Comparison of ENCODE assay signal across 18 mouse cellular contexts in genomic region chr5:113298040-113298439, GRCm38 (mm10). TPM values are rescaled to one million over a fixed set of nuclear protein-coding genes. Genes with fewer than 3 reads are reported as not detected.
DNase-seq lines count a peak whose midpoint lies in the region; ATAC-seq and TF ChIP-seq lines count a peak whose summit lies in the region.
"Had no signal": no experiment of that assay in that cellular context is flagged by ENCODE, and none has a peak within 500 bp of the region (broad histone marks: within the 10 kb centered on the region; RNA-seq: fewer than 3 reads in every experiment).

No protein-coding gene starts in this region.

- H3K27ac ChIP-seq in hindbrain, embryonic 15.5 days (replicated peaks), result no peak overlapping the region
- H3K27ac ChIP-seq in hindbrain, embryonic 10.5 days, result no peak overlapping the region
- no peak overlapping the region for H3K27ac ChIP-seq in midbrain, embryonic 13.5 days
- no peak overlapping the region for H3K27ac ChIP-seq in midbrain, embryonic 10.5 days (replicated peaks)
- H3K27ac ChIP-seq in intestine, postnatal 0 days (ENCODE audit: low read depth, low read length), result no peak overlapping the region
- H3K27ac ChIP-seq: embryonic facial prominence, embryonic 13.5 days; liver, embryonic 13.5 days; midbrain, embryonic 12.5 days had no signal

- DNase-seq in hindbrain, embryonic 10.5 days (ENCODE audit: low spot score), result no peak
- no peak for DNase-seq in midbrain, embryonic 10.5 days (ENCODE audit: low spot score)
- DNase-seq in telencephalon, adult 2 months (ENCODE audit: low read depth, low spot score), result peak; percentile 71
- DNase-seq in adrenal gland, postnatal 4 days (ENCODE audit: low spot score in 2 of 2), result no peak
- DNase-seq: adrenal gland, postnatal 14 days; gastrocnemius, postnatal 25 days; kidney, adult 2 months; liver, embryonic 13.5 days had no signal

- no peak for ATAC-seq in hindbrain, embryonic 15.5 days (ENCODE audit: low FRiP score, low read depth)
- ATAC-seq in midbrain, embryonic 13.5 days, result no peak
- ATAC-seq in intestine, postnatal 0 days, result no peak
- ATAC-seq: forebrain, embryonic 14.5 days had no signal

- H3K4me2 ChIP-seq in hindbrain, embryonic 15.5 days, result 0 out of 2 replicates have a peak overlapping the region, but pooled peaks have one; percentile 6
- peak overlapping the region; percentile 11; the same call in 1 of the 2 replicates for H3K4me2 ChIP-seq in midbrain, embryonic 13.5 days (replicated peaks)
- peak overlapping the region; percentile 45 for H3K4me2 ChIP-seq in intestine, postnatal 0 days (replicated peaks; ENCODE audit: low read depth)
- H3K4me2 ChIP-seq: embryonic facial prominence, embryonic 13.5 days; liver, embryonic 13.5 days; midbrain, embryonic 12.5 days had no signal

- H3K4me1 ChIP-seq in hindbrain, embryonic 15.5 days (replicated peaks), result peaks cover 14% of the 10 kb centered on the region
- peaks cover 20% of the 10 kb centered on the region for H3K4me1 ChIP-seq in hindbrain, embryonic 10.5 days (replicated peaks)
- peaks cover 34% of the 10 kb centered on the region for H3K4me1 ChIP-seq in midbrain, embryonic 13.5 days (replicated peaks)
- H3K4me1 ChIP-seq in midbrain, embryonic 10.5 days, result peaks cover 23% of the 10 kb centered on the region
- H3K4me1 ChIP-seq in intestine, postnatal 0 days (replicated peaks; ENCODE audit: control insufficient read depth, insufficient read depth, low read length), result no peaks in the 10 kb centered on the region

- H3K4me3 ChIP-seq in hindbrain, embryonic 15.5 days, result no peak overlapping the region
- no peak overlapping the region for H3K4me3 ChIP-seq in hindbrain, embryonic 10.5 days
- H3K4me3 ChIP-seq in midbrain, embryonic 13.5 days (replicated peaks), result no peak overlapping the region
- no peak overlapping the region for H3K4me3 ChIP-seq in midbrain, embryonic 10.5 days
- H3K4me3 ChIP-seq in intestine, postnatal 0 days (ENCODE audit: low read depth, low read length), result no peak overlapping the region
- H3K4me3 ChIP-seq: embryonic facial prominence, embryonic 13.5 days; liver, embryonic 13.5 days; midbrain, embryonic 12.5 days had no signal

- no peaks in the 10 kb centered on the region for H3K9me3 ChIP-seq in hindbrain, embryonic 15.5 days
- H3K9me3 ChIP-seq in hindbrain, embryonic 10.5 days, result no peaks in the 10 kb centered on the region
- no peaks in the 10 kb centered on the region for H3K9me3 ChIP-seq in midbrain, embryonic 13.5 days
- H3K9me3 ChIP-seq in midbrain, embryonic 10.5 days (replicated peaks), result no peaks in the 10 kb centered on the region
- no peaks in the 10 kb centered on the region for H3K9me3 ChIP-seq in intestine, postnatal 0 days (ENCODE audit: control insufficient read depth)
- H3K9me3 ChIP-seq: embryonic facial prominence, embryonic 13.5 days; liver, embryonic 13.5 days; midbrain, embryonic 12.5 days had no signal

- TF ChIP-seq CTCF in intestine, postnatal 0 days (IDR thresholded peaks at IDR 0.05; ENCODE audit: low read depth), result no peak

- no peaks in the 10 kb centered on the region for H3K36me3 ChIP-seq in hindbrain, embryonic 15.5 days
- no peaks in the 10 kb centered on the region for H3K36me3 ChIP-seq in hindbrain, embryonic 10.5 days
- no peaks in the 10 kb centered on the region for H3K36me3 ChIP-seq in midbrain, embryonic 13.5 days
- no peaks in the 10 kb centered on the region for H3K36me3 ChIP-seq in midbrain, embryonic 10.5 days
- no peaks in the 10 kb centered on the region for H3K36me3 ChIP-seq in intestine, postnatal 0 days (ENCODE audit: control insufficient read depth, insufficient read depth)
- H3K36me3 ChIP-seq: embryonic facial prominence, embryonic 13.5 days; liver, embryonic 13.5 days had no signal

- no peak overlapping the region for H3K9ac ChIP-seq in hindbrain, embryonic 15.5 days
- H3K9ac ChIP-seq in midbrain, embryonic 13.5 days (replicated peaks), result no peak overlapping the region
- H3K9ac ChIP-seq in intestine, postnatal 0 days (ENCODE audit: low read depth, low read length), result no peak overlapping the region
- H3K9ac ChIP-seq: embryonic facial prominence, embryonic 13.5 days; liver, embryonic 13.5 days; midbrain, embryonic 12.5 days had no signal

- 30% methylated on average over 12 of the region's 12 CpGs for WGBS in hindbrain, embryonic 15.5 days
- 33% methylated on average over 12 of the region's 12 CpGs for WGBS in hindbrain, embryonic 10.5 days
- 30% methylated on average over 12 of the region's 12 CpGs for WGBS in midbrain, embryonic 13.5 days
- WGBS in midbrain, embryonic 10.5 days, result 24% methylated on average over 12 of the region's 12 CpGs
- WGBS in intestine, postnatal 0 days, result 18% methylated on average over 12 of the region's 12 CpGs

- no peaks in the 10 kb centered on the region for H3K27me3 ChIP-seq in hindbrain, embryonic 15.5 days
- H3K27me3 ChIP-seq in hindbrain, embryonic 10.5 days (ENCODE audit: insufficient read depth, poor library complexity, severe bottlenecking), result peaks cover 46% of the 10 kb centered on the region
- peaks cover 12% of the 10 kb centered on the region for H3K27me3 ChIP-seq in midbrain, embryonic 13.5 days
- peaks cover 43% of the 10 kb centered on the region for H3K27me3 ChIP-seq in midbrain, embryonic 10.5 days (ENCODE audit: low read depth, poor library complexity, severe bottlenecking)
- H3K27me3 ChIP-seq in intestine, postnatal 0 days (replicated peaks; ENCODE audit: control insufficient read depth, insufficient read depth, low read length), result no peaks in the 10 kb centered on the region

RNA-seq across cellular contexts. Expression of gene Sgsm1, which starts 12.5 kb away (rescaled TPM):
- polyA plus RNA-seq in hindbrain, embryonic 15.5 days (2015; fragmentation: Nextera tagmentation; extraction: Ambion mirVana), result 20.6 and 21.1 TPM in 2 replicates
- polyA plus RNA-seq in hindbrain, embryonic 10.5 days (2016; fragmentation: Nextera tagmentation; extraction: Ambion mirVana), result 16.6 and 17.5 TPM in 2 replicates
- polyA plus RNA-seq in midbrain, embryonic 13.5 days (2015; fragmentation: Nextera tagmentation; extraction: Ambion mirVana), result 17.2 and 17.4 TPM in 2 replicates
- polyA plus RNA-seq in midbrain, embryonic 10.5 days (2016; fragmentation: Nextera tagmentation; extraction: Ambion mirVana), result 16.0 and 16.3 TPM in 2 replicates
- polyA plus RNA-seq in intestine, postnatal 0 days (2015; fragmentation: Nextera tagmentation; extraction: Ambion mirVana), result 4.0 TPM in 2 replicates
- total RNA-seq in adrenal gland, postnatal 4 days (2021), result 10 to 100 TPM; 23.0 to 24.3 TPM

RNA-seq across cellular contexts. Expression of gene Aym1, which starts 59.1 kb away (rescaled TPM):
- polyA plus RNA-seq in hindbrain, embryonic 15.5 days (2015; fragmentation: Nextera tagmentation; extraction: Ambion mirVana), result not detected in 2 replicates
- polyA plus RNA-seq in hindbrain, embryonic 10.5 days (2016; fragmentation: Nextera tagmentation; extraction: Ambion mirVana), result not detected in 2 replicates
- not detected in 2 replicates for polyA plus RNA-seq in midbrain, embryonic 13.5 days (2015; fragmentation: Nextera tagmentation; extraction: Ambion mirVana)
- polyA plus RNA-seq in midbrain, embryonic 10.5 days (2016; fragmentation: Nextera tagmentation; extraction: Ambion mirVana), result not detected in 2 replicates
- not detected in 2 replicates for polyA plus RNA-seq in intestine, postnatal 0 days (2015; fragmentation: Nextera tagmentation; extraction: Ambion mirVana)
- total RNA-seq in adrenal gland, postnatal 4 days (2021), result not detected
- total RNA-seq: adrenal gland, postnatal 14 days; gastrocnemius, postnatal 25 days; heart, postnatal 25 days; layer of hippocampus, postnatal 25 days had no signal
- polyA plus RNA-seq: embryonic facial prominence, embryonic 13.5 days; forebrain, embryonic 14.5 days; kidney, adult 2 months; liver, embryonic 13.5 days; midbrain, embryonic 12.5 days; neural tube, embryonic 11.5 days; urinary bladder, adult 2 months had no signal
